In genomic region chr2:109520471-109520870, GRCm38 (mm10) we compare ENCODE assay signal across 11 mouse cellular contexts.
"Had no signal": no experiment of that assay in that cellular context is flagged by ENCODE, and none has a peak within 500 bp of the region (broad histone marks: within the 10 kb centered on the region; RNA-seq: fewer than 3 reads in every experiment).

No protein-coding gene starts in this region.

- DNase-seq: right cerebral cortex, adult 18-20 months; right cerebral cortex, postnatal 14 days; right cerebral cortex, postnatal 25 days; right cerebral cortex, postnatal 4 days; spleen, adult 18-20 months; thymus, adult 18-20 months; thymus, adult 2 months; thymus, postnatal 14 days; thymus, postnatal 25 days; thymus, postnatal 36 days; thymus, postnatal 4 days had no signal
